Mouse (Mus musculus) spleen, postnatal 14 days (tissue): Measurements from ENCODE around the gene Gpm6b.

Source experiments
- DNase-seq, 2 experiments: peaks; one replicate each; pipeline ENCODE4 v3.0.0; 2021 to 2022; ENCODE audit warnings: low spot score in 2 of 2

Gpm6b gene

DNA sequence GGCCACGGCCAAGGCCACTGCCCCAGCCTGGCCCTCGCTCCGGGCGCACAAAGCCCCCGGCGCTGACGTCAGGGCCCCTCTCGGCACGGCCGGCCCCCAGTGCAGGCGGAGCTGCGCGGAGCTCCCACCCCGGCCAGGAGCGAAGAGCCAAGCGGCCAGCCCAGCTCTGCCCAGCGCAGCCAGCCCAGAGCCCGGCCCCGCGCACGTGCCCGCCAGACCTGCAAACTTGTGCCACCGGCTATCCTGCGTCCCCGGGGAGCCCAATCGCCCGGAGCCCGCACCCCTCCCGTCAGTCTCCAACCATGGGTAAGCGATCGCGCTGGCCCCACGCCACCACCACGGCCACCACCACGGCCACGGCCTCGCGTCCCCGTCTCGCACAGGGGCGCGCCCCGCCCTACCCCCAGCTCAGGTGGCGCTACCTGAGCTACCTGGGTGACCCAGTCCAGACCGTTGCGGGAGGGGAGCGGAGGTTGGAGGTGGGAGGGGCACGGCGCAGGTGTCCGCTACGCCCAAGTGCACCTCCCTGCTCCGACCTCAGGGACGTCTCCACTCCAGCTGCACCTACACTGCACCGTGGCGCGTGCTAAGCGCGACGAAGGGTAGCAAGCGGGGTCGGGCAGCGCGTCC is at the start of gene Gpm6b:
Gpm6b (plus strand) TSS at position 81 of the 630 bp plus-strand sequence.
- peak; percentile 2 to 5 for DNase-seq

DNA sequence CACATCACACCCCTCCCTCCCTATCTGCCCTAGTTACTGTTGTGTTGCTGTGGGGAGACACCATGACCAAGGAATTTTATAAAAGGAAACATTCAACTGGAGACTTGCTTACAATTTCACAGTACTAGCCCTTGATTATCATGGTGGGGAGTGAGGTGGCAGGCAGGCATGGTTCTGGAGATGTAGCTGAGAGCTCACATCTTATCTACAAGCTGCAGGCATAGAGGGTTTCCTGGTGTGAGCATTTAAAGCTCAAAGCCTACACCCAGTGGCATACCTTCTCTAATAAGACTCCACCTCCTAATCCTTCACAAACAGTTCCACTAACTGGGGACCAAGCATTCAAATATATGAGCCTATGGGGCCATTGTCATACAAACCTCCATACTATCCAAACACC is 42.4 kb upstream of the Gpm6b start:
- DNase-seq = no peak

DNA sequence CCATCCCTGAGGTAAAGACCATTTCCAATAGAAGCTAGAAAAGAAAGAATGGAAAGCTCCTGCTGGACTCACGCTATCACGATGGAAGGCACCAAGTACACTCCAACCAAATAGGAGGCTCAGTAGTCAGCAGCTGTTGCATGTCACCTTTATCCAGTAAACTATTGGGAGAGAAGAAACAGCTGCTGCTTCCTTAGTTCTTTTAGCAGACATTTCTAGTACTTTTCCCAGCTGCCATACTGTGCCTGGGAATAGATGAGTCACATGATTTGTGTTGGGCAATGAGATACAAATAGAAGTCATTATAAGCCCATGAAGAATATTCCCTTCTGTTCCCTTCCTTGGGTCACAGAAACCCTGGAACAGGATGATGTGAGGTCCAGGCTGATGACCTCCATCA is 40.4 kb upstream of the Gpm6b start:
- DNase-seq = no peak

DNA sequence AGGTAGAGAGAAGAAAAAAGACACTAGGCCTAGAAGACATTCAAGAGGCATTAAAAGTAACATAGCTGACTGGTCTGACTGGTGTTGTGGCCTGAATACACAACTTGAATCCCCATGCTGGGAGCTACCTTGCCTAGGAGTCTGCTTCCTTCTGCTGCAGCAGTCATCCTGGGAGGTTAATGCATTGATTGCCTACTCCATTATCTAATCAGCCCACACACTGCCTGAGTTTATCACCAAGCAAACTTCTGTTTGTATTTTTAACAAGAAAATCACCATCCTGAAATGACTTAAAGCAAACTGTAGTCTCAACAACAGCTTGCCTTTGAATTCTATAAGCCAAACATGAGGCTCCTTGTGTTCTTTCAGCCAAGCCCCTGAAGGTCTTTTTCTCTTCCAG is 38.9 kb upstream of the Gpm6b start:
- no peak for DNase-seq

DNA sequence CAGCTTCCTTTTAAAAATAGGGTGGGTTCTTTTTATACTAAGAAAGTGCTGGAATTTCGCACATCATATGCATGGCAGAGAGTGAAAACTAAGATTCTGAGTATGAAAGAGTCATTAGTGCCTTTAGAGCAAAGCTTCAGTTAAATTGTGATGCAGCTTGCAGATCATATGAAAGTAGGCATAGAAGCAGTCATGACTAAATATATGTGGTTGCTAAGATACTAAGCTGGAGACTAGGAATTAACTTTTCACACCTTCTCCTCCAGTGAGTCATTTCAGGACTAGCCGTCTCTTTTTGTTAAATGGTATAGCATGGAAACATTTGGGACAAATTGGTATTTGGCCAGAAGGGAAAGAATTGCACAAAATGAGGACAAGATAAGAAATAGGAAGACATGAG is 24.1 kb upstream of the Gpm6b start:
- no peak for DNase-seq

DNA sequence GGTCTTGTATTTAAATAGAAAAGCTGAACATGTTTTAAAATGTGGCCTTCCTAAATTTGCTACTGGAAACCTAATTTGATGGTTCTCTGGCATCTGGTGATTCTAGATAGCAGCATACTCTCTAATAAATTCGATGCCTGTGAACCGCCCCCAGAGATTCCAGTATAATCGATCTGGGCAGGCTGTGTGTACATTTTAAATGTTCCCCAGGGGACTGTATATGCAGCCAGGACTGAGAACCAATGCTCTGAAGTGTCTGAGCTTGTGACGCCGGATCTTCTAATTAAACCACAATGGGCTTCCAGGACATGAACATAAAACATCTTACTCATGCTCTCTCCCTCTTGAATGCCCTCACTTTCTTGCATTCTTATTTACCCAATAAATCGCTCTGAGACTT is 22.5 kb upstream of the Gpm6b start:
- DNase-seq = no peak

DNA sequence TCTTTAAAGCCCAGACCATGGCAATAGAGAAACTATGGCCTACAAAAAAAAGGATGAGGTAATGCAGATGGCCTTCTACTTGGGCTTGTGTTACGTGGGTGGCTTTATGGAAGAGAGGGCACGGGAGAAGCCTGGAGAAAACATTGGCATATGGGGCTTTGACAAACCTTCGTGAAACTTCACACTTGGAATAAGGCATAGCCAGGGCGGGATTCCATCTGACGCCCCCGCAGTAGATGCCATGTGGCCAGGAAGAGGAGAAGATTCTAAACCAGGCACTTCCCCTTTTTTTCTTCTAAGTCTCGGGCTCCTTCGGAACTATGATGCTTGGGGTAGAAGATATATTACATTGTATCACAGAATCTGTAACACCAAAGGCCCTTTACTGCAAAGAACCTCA is 22.0 kb upstream of the Gpm6b start:
- no peak for DNase-seq

DNA sequence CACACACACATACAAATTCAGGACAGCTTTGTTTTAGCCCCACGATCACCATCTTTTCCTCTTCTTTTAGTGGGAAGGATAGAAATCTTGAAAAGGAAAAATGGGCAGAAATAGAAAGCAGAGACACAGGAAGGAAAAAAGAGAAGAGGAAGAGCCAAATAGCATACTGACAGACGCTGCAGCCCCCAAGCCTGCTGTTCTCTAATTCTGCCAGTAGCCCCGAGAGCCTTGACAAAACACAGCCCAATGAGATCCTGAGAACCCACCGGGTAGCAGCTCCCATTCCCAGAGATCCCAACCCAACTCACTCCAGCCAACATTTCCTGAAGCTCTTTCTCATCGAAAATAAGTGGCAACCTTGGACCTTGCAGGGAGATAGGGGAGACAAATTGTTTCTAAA is 19.4 kb upstream of the Gpm6b start:
- DNase-seq = no peak

DNA sequence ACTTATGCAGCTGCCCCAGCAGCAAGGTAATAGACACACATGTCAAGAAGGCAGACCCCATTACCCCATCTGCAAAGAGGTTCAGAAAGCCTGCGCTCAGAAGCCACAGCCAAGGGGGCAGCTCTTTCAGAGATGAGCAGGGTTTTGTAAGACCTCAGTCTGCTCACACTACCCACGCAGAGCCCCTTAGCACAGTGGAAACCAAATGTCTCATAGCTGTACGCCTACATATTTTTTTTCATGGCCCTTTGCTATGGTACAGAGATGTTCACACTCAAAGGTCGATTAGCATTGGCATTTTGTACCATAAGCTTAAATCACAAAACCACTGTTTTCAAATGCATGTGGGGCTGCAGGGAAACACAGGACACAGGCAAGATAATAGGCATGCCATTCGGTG is 11.9 kb upstream of the Gpm6b start:
- DNase-seq = no peak

DNA sequence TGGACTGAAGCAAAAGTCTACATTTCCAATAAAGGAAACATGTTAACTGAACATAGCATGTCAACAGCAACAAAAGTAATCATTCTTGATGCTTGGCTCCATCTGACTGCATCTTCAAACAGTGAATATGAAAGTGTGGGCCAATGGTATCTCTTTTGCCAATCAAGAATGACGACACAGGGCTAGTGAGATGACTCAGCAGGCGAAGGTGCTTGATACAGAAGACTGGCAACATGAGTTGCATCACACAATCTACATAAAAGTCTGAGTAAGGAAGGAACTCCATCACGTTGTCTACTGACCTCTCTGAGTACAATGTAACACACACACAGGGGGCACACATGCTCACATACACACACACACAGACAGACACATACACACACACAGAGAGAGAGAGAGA is 9.0 kb upstream of the Gpm6b start:
- DNase-seq = no peak

DNA sequence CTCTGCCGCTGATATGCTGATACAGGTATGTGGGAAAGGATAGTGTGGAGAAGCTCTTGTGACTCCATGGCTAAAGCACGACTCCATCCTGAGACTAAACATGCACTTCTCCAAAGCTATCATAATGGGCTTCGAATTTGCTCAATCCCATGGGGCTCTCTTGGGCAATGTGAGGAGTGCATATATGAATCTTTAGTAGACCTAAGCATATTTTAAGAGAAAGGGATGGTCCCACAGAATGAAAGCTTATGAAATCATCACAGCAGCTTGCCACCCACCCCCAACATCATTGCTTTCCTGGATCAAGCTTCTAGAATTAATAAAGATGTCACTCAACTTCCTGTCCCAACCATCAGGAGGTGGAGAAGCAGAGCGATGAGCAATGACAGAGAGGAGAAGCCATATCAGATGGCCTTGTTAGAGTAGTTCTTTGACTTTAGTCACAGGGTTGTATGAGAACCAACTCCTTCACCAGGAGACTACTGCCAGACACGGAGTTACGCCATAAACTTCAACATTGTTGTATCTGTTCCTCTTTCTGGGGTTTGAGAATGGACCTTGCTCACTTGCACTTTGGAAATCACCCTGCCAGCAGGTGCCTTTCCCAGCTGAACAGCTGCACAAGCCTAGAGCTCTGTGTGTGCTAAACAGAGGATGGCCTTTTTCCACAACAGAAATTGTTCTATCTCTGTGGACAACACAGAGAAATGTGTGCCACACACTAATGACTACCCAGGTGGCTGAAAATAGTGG is 8.0 kb upstream of the Gpm6b start:
- DNase-seq = no peak

DNA sequence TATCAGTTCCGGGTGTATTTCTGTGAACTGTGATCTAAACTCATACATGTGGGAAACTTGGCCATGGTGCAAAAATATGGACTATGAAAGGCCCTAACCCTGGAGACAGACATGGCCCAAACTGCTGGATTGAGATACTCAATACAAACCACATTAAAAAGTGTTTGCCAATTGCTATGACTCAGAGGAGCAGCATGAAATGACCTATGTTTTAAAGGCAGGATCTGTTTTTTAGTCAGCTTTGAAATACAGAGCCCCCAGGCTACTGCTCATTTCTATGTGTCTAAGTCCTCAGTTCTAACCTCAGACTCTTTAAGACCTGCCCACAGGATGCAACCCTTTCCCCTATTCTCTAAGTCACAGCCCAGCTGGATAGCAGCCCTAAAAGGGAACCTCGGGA is 2.6 kb upstream of the Gpm6b start:
- no peak for DNase-seq

DNA sequence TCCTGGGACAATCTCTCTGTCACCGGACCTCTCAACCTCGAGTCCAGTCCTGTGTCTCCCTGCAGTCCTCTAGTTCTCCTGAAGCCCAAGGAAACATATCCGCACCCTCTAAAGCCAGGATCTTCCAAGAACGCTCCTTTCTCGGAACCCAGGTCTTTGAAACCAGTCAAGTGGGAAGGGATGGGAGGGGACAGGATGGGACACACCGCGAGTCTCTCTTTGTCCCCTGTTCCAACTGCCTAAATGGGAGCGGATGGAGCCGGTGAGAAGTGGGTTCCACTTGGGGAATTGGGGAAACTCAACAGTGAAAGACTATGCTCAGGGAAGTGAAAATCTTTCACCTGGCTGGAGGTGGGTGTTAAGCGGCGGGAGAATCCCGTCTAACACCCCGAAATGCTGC is 809 bp downstream of the Gpm6b start:
- DNase-seq = no peak

DNA sequence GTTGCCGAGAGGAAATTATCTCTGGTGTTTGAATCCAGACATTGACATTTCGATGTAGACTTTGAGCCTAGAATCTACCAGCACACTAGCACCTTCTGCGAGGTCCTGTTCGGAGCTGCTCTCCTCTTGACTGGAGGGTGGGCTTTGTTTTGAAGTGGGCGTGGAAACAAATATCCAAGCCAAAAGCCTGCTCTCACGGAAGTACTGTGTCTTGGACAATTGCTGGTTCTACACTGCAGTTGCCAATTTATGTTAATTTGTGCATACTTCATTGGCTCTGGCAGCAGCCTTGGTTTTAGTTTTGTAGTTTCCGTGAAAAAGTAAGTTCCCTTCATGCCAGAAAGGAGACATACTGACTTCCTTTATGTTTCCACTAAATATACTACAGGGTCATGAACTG is 2.0 kb downstream of the Gpm6b start:
- DNase-seq = no peak

DNA sequence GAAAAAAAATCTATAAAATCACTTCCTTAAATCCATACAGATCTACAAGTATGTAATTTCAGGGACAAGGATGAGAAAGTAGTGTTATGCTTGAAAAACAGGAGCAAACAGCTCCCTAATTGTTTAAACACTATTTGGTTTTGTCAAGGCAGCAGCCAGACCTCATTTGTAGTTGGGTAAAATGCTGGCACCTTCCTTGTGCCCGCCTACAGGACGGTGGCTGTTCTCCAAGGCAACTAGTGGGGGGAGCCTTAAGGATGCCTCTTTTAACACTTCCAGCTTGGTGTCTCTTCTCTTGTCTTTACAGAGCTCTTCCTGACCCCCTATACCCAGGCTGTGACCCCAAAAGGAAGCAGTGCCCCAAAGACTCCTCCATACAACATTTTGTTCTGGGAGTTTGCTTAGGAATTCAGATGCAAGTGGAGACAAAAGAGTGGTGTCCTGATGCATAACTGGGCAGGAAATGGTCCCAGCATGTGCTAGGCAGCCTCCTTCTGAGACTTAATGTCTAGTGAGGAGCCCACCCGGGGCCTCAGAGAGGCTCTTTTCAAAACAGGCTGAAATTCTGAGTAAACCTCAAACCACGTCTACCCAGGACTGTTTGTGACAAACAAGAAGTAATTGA is 4.7 kb downstream of the Gpm6b start:
- no peak for DNase-seq

DNA sequence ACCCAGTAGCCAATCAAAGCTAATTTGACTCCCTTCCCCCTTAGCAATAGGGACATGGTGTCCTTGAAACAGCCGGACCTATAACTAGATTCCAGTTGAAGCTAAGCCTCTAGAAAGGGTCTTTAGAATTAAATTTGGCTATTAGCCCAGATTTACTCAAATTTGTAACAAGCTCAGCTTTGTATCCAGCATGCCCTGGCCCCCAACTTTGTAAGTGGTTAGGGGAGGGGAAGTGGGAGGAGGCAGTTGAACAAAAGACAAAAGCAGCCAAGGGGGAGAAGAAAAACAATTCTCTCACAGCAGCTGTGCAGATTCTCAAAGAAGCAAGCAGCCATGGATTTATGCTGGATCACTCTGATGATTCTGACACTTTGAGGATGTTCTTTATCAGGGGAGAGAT is 32.8 kb downstream of the Gpm6b start:
- DNase-seq = no peak

DNA sequence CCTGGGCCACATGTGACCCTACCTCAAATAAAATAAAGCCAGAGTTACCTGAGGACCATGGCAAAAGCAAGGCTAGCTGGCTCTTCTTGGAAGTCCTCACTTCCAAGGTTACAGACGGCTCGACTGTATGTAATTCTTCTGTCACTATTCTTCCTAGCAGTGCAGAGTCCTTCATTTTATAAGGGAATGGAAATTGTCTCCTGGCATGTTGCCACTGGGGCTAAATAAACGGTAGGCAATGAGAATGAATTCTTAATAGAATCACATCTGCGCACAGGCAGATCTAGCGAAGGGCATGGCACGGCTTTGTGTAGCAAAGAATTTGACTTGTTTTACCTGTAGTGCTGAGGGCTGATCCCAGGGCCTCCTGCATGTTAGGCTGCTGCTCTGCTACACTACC is 33.9 kb downstream of the Gpm6b start:
- no peak for DNase-seq

DNA sequence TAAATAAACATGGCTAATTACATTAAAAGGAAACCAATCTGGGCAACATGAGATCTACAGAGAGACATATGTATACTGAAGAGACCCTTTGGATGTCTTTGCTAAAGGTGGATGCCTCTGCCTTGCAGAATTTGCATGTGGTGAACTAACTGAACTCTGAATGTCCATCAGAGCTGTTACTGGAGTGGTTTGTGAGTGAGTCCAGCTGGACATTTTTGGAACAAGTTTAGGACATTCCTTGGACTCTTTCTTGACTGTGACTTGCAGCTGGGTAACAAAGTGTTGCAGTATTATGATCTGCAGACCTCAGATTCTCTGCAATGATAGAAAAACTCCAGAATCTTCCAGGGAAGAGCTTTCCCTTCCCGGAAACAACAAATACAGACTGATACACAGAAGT is 41.1 kb downstream of the Gpm6b start:
- DNase-seq = no peak

DNA sequence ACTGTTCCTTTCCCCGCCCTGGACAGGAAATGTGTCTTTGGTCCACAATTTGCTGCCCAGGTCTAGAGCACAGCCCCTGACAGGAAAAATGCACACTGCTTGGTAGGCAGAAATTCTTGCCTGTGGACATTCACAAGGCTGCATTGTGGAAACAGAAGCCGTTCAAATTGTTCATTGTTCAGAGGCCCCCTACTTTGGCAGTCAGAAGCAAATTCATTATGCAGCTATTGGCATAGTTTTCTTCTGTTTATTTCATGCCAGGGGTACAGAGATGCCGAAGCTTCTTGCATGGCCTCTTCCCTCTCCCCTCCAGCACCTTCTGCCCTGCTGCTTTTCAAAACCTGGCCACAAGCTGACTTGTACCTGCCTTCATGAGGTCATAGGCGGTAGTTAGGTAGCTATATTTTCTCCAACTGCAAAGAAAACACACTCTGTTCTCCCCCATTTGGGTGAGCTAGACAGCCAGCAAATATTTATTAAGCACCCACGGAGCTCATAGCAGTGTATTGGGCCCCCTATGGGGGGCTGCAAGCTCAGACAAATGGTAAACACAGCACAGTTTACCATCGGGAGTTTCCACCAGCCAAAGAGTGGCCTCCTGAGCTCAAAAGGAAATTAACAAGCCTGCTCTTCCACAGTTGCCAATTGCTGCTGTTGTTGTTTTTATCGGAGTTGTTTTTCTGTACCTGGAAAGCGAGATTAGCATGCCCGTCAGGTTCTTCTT is 48.2 kb downstream of the Gpm6b start:
- no peak for DNase-seq

DNA sequence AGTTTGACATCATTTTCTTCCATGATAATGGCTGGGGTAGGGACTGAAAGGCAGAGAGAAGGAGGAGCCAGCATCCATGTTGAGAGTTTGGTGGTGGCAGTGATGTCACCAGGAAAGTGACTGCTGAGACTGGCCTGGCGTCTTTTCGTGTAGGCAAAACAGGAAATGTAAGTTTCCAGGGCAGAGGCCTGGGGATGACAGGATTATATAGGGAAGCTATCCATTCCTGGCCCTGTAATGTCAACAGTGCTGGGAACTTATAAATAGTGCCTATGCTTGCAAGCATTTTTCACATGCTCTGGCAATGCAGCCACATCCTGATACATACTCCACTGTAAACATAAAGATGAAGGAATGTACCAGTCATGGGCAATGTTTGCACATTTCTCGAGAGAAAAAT is 52.6 kb downstream of the Gpm6b start:
- DNase-seq = no peak

DNA sequence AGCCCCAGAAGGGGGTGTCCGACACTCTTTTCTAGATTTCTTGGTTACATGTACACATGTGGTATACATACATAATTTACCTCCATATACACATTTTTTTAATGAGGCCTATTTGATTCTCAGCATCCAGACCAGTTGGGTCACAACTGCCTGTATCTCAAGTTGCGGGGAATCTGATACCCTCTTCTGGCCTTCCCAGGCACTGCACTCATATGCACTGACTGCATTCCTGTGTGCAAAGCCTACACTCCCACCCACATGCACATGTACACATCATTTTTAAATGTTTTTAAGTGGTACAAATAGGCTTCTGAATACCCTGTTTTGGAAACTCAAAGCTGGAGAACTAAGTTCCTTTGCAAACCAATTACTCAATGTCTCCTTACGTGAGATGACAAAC is 54.8 kb downstream of the Gpm6b start:
- DNase-seq = no peak

DNA sequence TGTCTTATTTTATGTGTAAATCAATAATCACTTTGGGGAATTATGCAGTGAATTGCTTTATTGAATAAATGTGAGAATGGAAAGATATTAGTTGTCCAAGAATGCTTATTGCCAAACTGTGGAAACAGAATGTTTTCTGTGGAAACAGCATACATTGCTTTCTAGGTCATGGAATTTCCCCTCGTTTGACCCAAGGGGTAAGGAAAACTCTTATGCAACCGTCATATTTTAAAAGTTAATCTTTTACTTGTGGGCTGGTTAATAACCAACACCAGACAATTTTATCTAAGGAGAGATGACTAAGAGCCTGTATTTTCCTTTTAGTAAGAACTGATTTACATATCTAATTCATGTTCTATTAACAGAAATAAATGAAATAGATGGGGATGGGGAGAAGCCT is 64.1 kb downstream of the Gpm6b start:
- no peak for DNase-seq

DNA sequence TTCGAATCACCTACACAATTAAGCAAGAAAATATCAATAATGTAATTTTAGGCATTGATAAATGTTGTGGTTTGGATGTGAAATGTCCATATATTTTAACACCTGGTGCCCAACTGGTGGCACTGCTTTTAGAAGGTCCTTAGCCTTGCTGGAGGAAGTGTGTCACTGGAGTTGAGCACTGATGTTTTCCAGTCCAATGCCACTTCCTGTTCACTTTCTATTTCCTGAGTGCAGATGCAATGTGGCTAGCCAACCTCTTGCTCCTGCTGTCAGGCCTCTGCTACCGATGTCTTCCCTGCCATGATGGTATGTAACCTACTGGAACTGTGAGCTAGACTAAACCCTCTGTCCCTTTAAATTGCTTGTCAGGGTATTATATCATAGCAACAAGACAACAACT is 65.6 kb downstream of the Gpm6b start:
- DNase-seq = no peak
